Mouse (Mus musculus) ES-E14 (cell line): ENCODE data around the gene Sipa1l3.

Experiments used
- CHD2 ChIP-seq: IDR thresholded peaks from 2 replicates; pipeline ENCODE4 v1.6.1; 2014; ENCODE audit warnings: mild to moderate bottlenecking, low read depth, low read length, inconsistent platforms
- HCFC1 ChIP-seq: IDR thresholded peaks from 2 replicates; pipeline ENCODE4 v1.6.1; 2012; ENCODE audit warnings: low read length, inconsistent platforms, borderline replicate concordance; ENCODE audit not compliant: insufficient read depth
- MAFK ChIP-seq: IDR thresholded peaks from 2 replicates; pipeline ENCODE4 v1.6.1; 2014; ENCODE audit warnings: mild to moderate bottlenecking, low read depth, low read length, inconsistent platforms; ENCODE audit not compliant: insufficient read depth
- ZC3H11A ChIP-seq: IDR thresholded peaks from 2 replicates; pipeline ENCODE4 v1.6.1; 2012; ENCODE audit warnings: low read depth, mild to moderate bottlenecking, inconsistent platforms, low read length, borderline replicate concordance
- ZNF384 ChIP-seq: IDR thresholded peaks from 2 replicates; pipeline ENCODE4 v1.6.1; 2012; ENCODE audit warnings: low read depth, low read length, inconsistent platforms

DNA sequence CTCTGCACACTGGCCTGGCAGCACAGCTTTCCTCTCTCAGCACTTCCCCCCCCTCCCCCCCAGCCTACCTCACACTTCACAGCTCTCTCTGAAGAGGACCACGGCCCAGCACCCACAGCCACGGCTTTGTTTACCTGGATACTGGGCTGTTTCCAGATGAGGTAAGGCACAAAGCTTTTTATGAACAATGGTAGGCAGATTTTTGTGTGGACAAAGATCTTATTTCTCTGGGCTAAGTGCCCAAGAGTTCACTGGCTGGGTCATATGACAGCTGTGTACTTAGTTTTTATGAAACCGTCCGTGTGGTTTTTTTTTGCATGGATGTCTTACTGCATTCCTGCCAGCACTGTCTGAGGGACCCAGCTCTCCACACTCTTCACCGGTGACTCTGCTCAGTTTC, 93.8 kb downstream of the Sipa1l3 start:
- no peak for TF ChIP-seq ZC3H11A
- TF ChIP-seq HCFC1: no peak
- TF ChIP-seq ZNF384: no peak
- TF ChIP-seq CHD2: no peak
- TF ChIP-seq MAFK: no peak
